Mouse (Mus musculus): ENCODE measurements around the gene Atp6v1a. TPM values are rescaled to one million over a fixed set of nuclear protein-coding genes. Genes with fewer than 3 reads are reported as not detected.

Atp6v1a gene
- polyA plus RNA-seq (2014; fragmentation: Nextera tagmentation; extraction: Ambion mirVana), result 47.0 and 53.6 TPM in 2 replicates

DNA sequence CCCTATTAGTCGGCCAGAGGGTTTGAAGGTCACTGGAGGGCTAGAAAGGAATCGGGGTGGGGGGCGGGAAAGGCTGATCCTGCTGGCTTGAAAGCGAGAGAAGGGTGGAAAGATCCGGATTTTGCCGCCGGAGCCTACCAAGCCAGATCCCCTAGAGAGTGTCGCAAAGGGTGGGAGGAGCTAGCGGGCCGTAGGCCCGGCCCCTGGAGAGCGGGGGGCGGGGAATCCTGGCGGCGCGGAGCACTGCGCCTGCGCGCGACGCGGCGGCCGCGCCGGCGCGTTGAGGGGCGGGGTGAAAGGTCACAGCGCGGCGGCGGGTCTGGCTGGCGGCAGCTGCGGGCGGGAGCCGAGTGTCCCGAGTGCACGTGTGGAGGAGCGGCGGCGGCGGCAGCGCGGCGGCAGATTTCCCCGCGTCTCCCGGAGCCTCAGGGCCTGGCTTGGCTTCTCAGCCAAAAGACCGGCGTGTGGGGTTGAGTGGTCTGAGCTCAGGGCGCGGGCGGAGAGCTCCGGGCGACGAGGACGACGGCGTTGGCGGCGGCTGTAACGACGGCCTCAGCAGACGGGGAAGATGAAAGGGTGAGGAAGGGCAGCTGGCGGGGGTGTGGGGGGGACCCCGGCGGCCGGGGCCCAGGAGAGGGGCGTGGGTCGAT is at the start of gene Atp6v1a, which contains the start of gene Naa50:
Atp6v1a (minus strand) TSS at position 170 of the 650 bp plus-strand sequence.
Naa50 (plus strand) TSS at position 295 of the 650 bp plus-strand sequence.
- Histone ChIP-seq H3K9ac (ENCODE audit: low read depth, low read length) (peak within 1 kb of the TSS; percentile 94), H3K9me3 (replicated peaks; ENCODE audit: control insufficient read depth, low read length) (no peaks in the 10 kb centered on the region), H3K4me3 (ENCODE audit: low read depth, low read length) (peak within 1 kb of the TSS; percentile 90), H3K4me1 (ENCODE audit: control insufficient read depth, insufficient read depth, low read length) (peaks cover 10% of the 10 kb centered on the region; the same call in 1 of the 2 replicates), H3K27me3 (ENCODE audit: control insufficient read depth, insufficient read depth, low read length) (no peaks in the 10 kb centered on the region), H3K27ac (ENCODE audit: low read depth, low read length) (peak within 1 kb of the TSS; percentile 99), H3K36me3 (ENCODE audit: control insufficient read depth, insufficient read depth, low read length) (no peaks in the 10 kb centered on the region), H3K4me2 (peak within 1 kb of the TSS; percentile 98)
- peak; percentile 92 for ATAC-seq (replicated peaks; ENCODE audit: insufficient number of reproducible peaks, low FRiP score, low TSS enrichment)
- WGBS (ENCODE audit: insufficient replicate concordance), result under 1% methylated on average over 67 of the region's 71 CpGs

- Histone ChIP-seq H3K4me1 (ENCODE audit: control insufficient read depth, insufficient read depth, low read length) (no peaks in the 10 kb centered on the region), H3K4me3 (ENCODE audit: low read depth, low read length) (no peak overlapping the region), H3K9me3 (replicated peaks; ENCODE audit: control insufficient read depth, low read length) (no peaks in the 10 kb centered on the region), H3K27me3 (ENCODE audit: control insufficient read depth, insufficient read depth, low read length) (no peaks in the 10 kb centered on the region), H3K4me2 (no peak overlapping the region), H3K36me3 (ENCODE audit: control insufficient read depth, insufficient read depth, low read length) (peaks cover 2% of the 10 kb centered on the region; the same call in 1 of the 2 replicates), H3K9ac (ENCODE audit: low read depth, low read length) (no peak overlapping the region), H3K27ac (ENCODE audit: low read depth, low read length) (no peak overlapping the region)
- no peak for ATAC-seq (replicated peaks; ENCODE audit: insufficient number of reproducible peaks, low FRiP score, low TSS enrichment)
- 84% methylated on average over 3 of the region's 3 CpGs for WGBS (ENCODE audit: insufficient replicate concordance)
Measured at GRCm38 (mm10) chr16:44188766-44189165, 49.3 kb upstream of the Atp6v1a start.

GRCm38 (mm10) chr16:44187172-44187571 is 47.7 kb upstream of the Atp6v1a start:
- no peaks in the 10 kb centered on the region for H3K4me1 ChIP-seq (ENCODE audit: control insufficient read depth, insufficient read depth, low read length)
- H3K27ac ChIP-seq (ENCODE audit: low read depth, low read length), result no peak overlapping the region
- no peaks in the 10 kb centered on the region for H3K27me3 ChIP-seq (ENCODE audit: control insufficient read depth, insufficient read depth, low read length)
- WGBS (ENCODE audit: insufficient replicate concordance), result 94% methylated on average over 4 of the region's 4 CpGs
- H3K4me3 ChIP-seq (ENCODE audit: low read depth, low read length), result no peak overlapping the region
- ATAC-seq (replicated peaks; ENCODE audit: insufficient number of reproducible peaks, low FRiP score, low TSS enrichment), result no peak
- no peak overlapping the region for H3K4me2 ChIP-seq
- no peak overlapping the region for H3K9ac ChIP-seq (ENCODE audit: low read depth, low read length)
- peaks cover 2% of the 10 kb centered on the region; the same call in 1 of the 2 replicates for H3K36me3 ChIP-seq (ENCODE audit: control insufficient read depth, insufficient read depth, low read length)
- no peaks in the 10 kb centered on the region for H3K9me3 ChIP-seq (replicated peaks; ENCODE audit: control insufficient read depth, low read length)

GRCm38 (mm10) chr16:44184769-44185168 is 45.3 kb upstream of the Atp6v1a start:
- WGBS (ENCODE audit: insufficient replicate concordance), result 76% methylated on average over 3 of the region's 3 CpGs
- Histone ChIP-seq H3K9ac (ENCODE audit: low read depth, low read length) (no peak overlapping the region), H3K4me2 (no peak overlapping the region), H3K36me3 (ENCODE audit: control insufficient read depth, insufficient read depth, low read length) (peaks cover 4% of the 10 kb centered on the region), H3K9me3 (replicated peaks; ENCODE audit: control insufficient read depth, low read length) (no peaks in the 10 kb centered on the region), H3K27ac (ENCODE audit: low read depth, low read length) (no peak overlapping the region), H3K4me1 (ENCODE audit: control insufficient read depth, insufficient read depth, low read length) (no peaks in the 10 kb centered on the region), H3K27me3 (ENCODE audit: control insufficient read depth, insufficient read depth, low read length) (no peaks in the 10 kb centered on the region), H3K4me3 (ENCODE audit: low read depth, low read length) (no peak overlapping the region)
- no peak for ATAC-seq (replicated peaks; ENCODE audit: insufficient number of reproducible peaks, low FRiP score, low TSS enrichment)

- no peak overlapping the region for H3K27ac ChIP-seq (ENCODE audit: low read depth, low read length)
- no peak overlapping the region for H3K9ac ChIP-seq (ENCODE audit: low read depth, low read length)
- no peak overlapping the region for H3K4me3 ChIP-seq (ENCODE audit: low read depth, low read length)
- no peaks in the 10 kb centered on the region for H3K9me3 ChIP-seq (replicated peaks; ENCODE audit: control insufficient read depth, low read length)
- no peak overlapping the region for H3K4me2 ChIP-seq
- no peaks in the 10 kb centered on the region; the same call in 1 of the 2 replicates for H3K4me1 ChIP-seq (ENCODE audit: control insufficient read depth, insufficient read depth, low read length)
- peaks cover 3% of the 10 kb centered on the region; the same call in 1 of the 2 replicates for H3K36me3 ChIP-seq (ENCODE audit: control insufficient read depth, insufficient read depth, low read length)
- WGBS (ENCODE audit: insufficient replicate concordance), result 97% methylated on average over 1 of the region's 1 CpGs
- no peak for ATAC-seq (replicated peaks; ENCODE audit: insufficient number of reproducible peaks, low FRiP score, low TSS enrichment)
- no peaks in the 10 kb centered on the region for H3K27me3 ChIP-seq (ENCODE audit: control insufficient read depth, insufficient read depth, low read length)
Measured at GRCm38 (mm10) chr16:44182597-44182996, 43.1 kb upstream of the Atp6v1a start.

- Histone ChIP-seq H3K9me3 (replicated peaks; ENCODE audit: control insufficient read depth, low read length) (no peaks in the 10 kb centered on the region), H3K4me2 (no peak overlapping the region), H3K4me3 (ENCODE audit: low read depth, low read length) (no peak overlapping the region), H3K4me1 (ENCODE audit: control insufficient read depth, insufficient read depth, low read length) (peaks cover 10% of the 10 kb centered on the region; the same call in 1 of the 2 replicates), H3K27me3 (ENCODE audit: control insufficient read depth, insufficient read depth, low read length) (no peaks in the 10 kb centered on the region), H3K36me3 (ENCODE audit: control insufficient read depth, insufficient read depth, low read length) (peaks cover 3% of the 10 kb centered on the region; the same call in 1 of the 2 replicates), H3K27ac (ENCODE audit: low read depth, low read length) (no peak overlapping the region), H3K9ac (ENCODE audit: low read depth, low read length) (no peak overlapping the region)
- 76% methylated on average over 1 of the region's 1 CpGs for WGBS (ENCODE audit: insufficient replicate concordance)
- no peak for ATAC-seq (replicated peaks; ENCODE audit: insufficient number of reproducible peaks, low FRiP score, low TSS enrichment)
Measured at GRCm38 (mm10) chr16:44178555-44178954, 39.0 kb upstream of the Atp6v1a start.

DNA sequence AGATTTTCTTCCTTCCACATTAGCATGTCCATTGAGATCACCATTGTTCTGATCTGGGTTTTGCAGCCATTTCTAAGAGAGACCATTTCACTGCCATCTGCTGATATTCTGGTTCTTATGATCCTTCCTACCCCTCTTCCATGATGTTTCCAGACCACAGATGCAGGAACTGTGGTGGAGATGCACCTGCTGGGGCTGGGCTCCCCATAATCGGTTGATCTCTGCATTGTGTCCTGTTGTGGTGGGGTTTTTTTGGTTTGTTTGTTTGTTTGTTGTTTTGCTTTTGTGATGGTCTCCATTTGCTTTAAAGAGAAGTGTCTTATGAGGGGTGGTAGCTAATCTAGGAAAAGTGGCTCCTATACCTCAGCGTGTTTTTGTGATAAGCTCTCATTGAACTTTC is 37.0 kb upstream of the Atp6v1a start:
- ATAC-seq (replicated peaks; ENCODE audit: insufficient number of reproducible peaks, low FRiP score, low TSS enrichment), result no peak
- Histone ChIP-seq H3K27me3 (ENCODE audit: control insufficient read depth, insufficient read depth, low read length) (no peaks in the 10 kb centered on the region), H3K27ac (ENCODE audit: low read depth, low read length) (no peak overlapping the region), H3K9ac (ENCODE audit: low read depth, low read length) (no peak overlapping the region), H3K4me1 (ENCODE audit: control insufficient read depth, insufficient read depth, low read length) (peaks cover 10% of the 10 kb centered on the region; the same call in 1 of the 2 replicates), H3K4me3 (ENCODE audit: low read depth, low read length) (no peak overlapping the region), H3K4me2 (no peak overlapping the region), H3K9me3 (replicated peaks; ENCODE audit: control insufficient read depth, low read length) (no peaks in the 10 kb centered on the region), H3K36me3 (ENCODE audit: control insufficient read depth, insufficient read depth, low read length) (no peaks in the 10 kb centered on the region)
- whole genome bisulfite sequencing (ENCODE audit: insufficient replicate concordance), result 90% methylated on average over 2 of the region's 2 CpGs

DNA sequence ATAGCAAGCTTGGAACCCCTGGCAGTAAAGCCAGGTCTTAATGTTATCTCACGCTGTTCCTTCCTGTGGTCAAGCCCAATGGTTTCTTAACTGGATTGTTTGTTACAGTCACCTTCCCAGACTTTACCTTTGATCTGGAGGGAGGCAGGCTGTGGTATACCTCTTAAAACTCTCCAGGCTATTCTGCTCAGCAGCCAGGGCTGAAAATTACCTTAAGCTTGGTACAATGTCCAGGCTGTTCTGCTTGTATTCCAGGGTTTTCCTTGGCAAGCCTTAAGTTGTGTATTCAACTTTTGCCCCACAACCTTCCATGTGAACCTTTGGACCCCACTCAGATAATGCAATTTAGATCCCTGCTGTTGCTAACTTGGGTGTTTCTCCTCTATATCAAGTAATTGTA is 35.5 kb upstream of the Atp6v1a start:
- Histone ChIP-seq H3K36me3 (ENCODE audit: control insufficient read depth, insufficient read depth, low read length) (no peaks in the 10 kb centered on the region), H3K9me3 (replicated peaks; ENCODE audit: control insufficient read depth, low read length) (no peaks in the 10 kb centered on the region), H3K4me3 (ENCODE audit: low read depth, low read length) (no peak overlapping the region), H3K4me2 (peak overlapping the region; percentile 31), H3K9ac (ENCODE audit: low read depth, low read length) (no peak overlapping the region), H3K27ac (ENCODE audit: low read depth, low read length) (no peak overlapping the region), H3K4me1 (ENCODE audit: control insufficient read depth, insufficient read depth, low read length) (peaks cover 10% of the 10 kb centered on the region; the same call in 1 of the 2 replicates), H3K27me3 (ENCODE audit: control insufficient read depth, insufficient read depth, low read length) (no peaks in the 10 kb centered on the region)
- no peak for ATAC-seq (replicated peaks; ENCODE audit: insufficient number of reproducible peaks, low FRiP score, low TSS enrichment)
- WGBS (ENCODE audit: insufficient replicate concordance), result 64% methylated on average over 1 of the region's 1 CpGs

Data from heart, embryonic 11.5 days (tissue).